Mouse (Mus musculus) midbrain, embryonic 14.5 days (tissue): Measurements from ENCODE around the gene Mn1. TPM values are rescaled to one million over a fixed set of nuclear protein-coding genes. Genes with fewer than 3 reads are reported as not detected.

ENCODE experiments used
- ATAC-seq: fragments of 200-750 bp; cut with Nextera tagmentation; 2 replicates; pipeline ENCODE4 v1.8.0; 2017; ENCODE audit warnings: moderate number of reproducible peaks, moderate library complexity; ENCODE audit not compliant: low FRiP score, low TSS enrichment
- DNase-seq: peaks from one replicate; pipeline ENCODE4 v3.0.0-alpha.2; 2015
- H3K27ac ChIP-seq: fragments of 300-500 bp; sonication (generic); replicated peaks from 2 replicates; pipeline ENCODE4 v1.5.1; 2014; ENCODE audit warnings: mild to moderate bottlenecking, low read depth, low read length, moderate library complexity
- H3K27me3 ChIP-seq: fragments of 300-500 bp; sonication (generic); 2 replicates; pipeline ENCODE4 v1.6.1; 2014; ENCODE audit warnings: low read length, control low read depth, mixed read lengths; ENCODE audit not compliant: control insufficient read depth, insufficient read depth
- H3K36me3 ChIP-seq: fragments of 300-500 bp; sonication (generic); 2 replicates; pipeline ENCODE4 v1.6.1; 2014; ENCODE audit warnings: low read length, control low read depth; ENCODE audit not compliant: control insufficient read depth, insufficient read depth
- H3K4me1 ChIP-seq: fragments of 300-500 bp; sonication (generic); 2 replicates; pipeline ENCODE4 v1.6.1; 2014; ENCODE audit warnings: mild to moderate bottlenecking, antibody characterized with exemption, low read length, control low read depth; ENCODE audit not compliant: control insufficient read depth, insufficient read depth
- H3K4me2 ChIP-seq: fragments of 300-500 bp; sonication (generic); 2 replicates; pipeline ENCODE4 v1.6.1; 2014; ENCODE audit warnings: mild to moderate bottlenecking, low read length, moderate library complexity
- H3K4me3 ChIP-seq: fragments of 300-500 bp; sonication (generic); replicated peaks from 2 replicates; pipeline ENCODE4 v1.5.1; 2014; ENCODE audit warnings: low read depth, low read length
- H3K9ac ChIP-seq: fragments of 300-500 bp; sonication (generic); replicated peaks from 2 replicates; pipeline ENCODE4 v1.6.1; 2014; ENCODE audit warnings: mild to moderate bottlenecking, low read length, moderate library complexity
- H3K9me3 ChIP-seq: fragments of 300-500 bp; sonication (generic); 2 replicates; pipeline ENCODE4 v1.6.1; 2016; ENCODE audit warnings: low read length, control low read depth, mixed read lengths; ENCODE audit not compliant: control insufficient read depth
- WGBS: fragments of 180-500 bp; shearing (Covaris S2); extraction: QIAGEN DNeasy Blood & Tissue Kit; methylation state at CpG from one replicate; pipeline ENCODE4 v1.1.7; 2014; 5-methylcytosine and 5-hydroxymethylcytosine counted together
- polyA plus RNA-seq: library from polyadenylated mRNA; unstranded; fragments of >200 nt; fragmentation: Nextera tagmentation; extraction: Ambion mirVana; gene quantifications from 2 replicates; pipeline ENCODE4 v1.2.1, GENCODE M21; 2014

Mn1 gene
- polyA plus RNA-seq, 1 experiment from 2014 or later = 69.2 TPM

DNA sequence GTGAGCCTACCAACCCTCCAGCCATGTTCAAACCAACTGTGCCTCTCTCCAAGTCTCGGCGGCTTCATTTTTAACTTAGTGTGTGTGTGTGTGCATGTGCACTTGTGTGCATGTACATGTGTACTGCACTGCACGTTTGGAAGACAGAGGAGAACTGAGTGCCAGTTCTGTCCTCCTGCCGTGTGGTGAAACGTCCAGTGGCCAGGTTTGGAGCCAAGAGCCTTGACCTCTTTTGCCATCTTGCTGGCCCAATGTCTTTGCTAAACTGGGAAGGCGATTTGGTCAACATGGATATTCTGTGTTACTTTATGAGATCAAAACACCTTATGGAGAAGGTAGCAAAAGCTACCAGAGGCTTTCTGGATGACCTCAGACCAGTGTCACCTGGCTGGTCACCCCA lies 88.1 kb downstream of the Mn1 start:
- WGBS = 95% methylated on average over 6 of the region's 6 CpGs
- Histone ChIP-seq H3K4me1 (peaks cover 11% of the 10 kb centered on the region), H3K27me3 (no peaks in the 10 kb centered on the region), H3K27ac (no peak overlapping the region), H3K9me3 (no peaks in the 10 kb centered on the region), H3K4me2 (no peak overlapping the region), H3K4me3 (no peak overlapping the region), H3K9ac (no peak overlapping the region), H3K36me3 (no peaks in the 10 kb centered on the region)
- DNase-seq = no peak
- no peak for ATAC-seq

GRCm38 (mm10) chr5:111505824-111506223 lies 88.7 kb downstream of the Mn1 start:
- H3K4me2 ChIP-seq = no peak overlapping the region
- H3K9me3 ChIP-seq = no peaks in the 10 kb centered on the region
- no peak overlapping the region for H3K27ac ChIP-seq
- H3K27me3 ChIP-seq = no peaks in the 10 kb centered on the region
- no peaks in the 10 kb centered on the region for H3K36me3 ChIP-seq
- peaks cover 15% of the 10 kb centered on the region for H3K4me1 ChIP-seq
- DNase-seq (no peak), ATAC-seq (no peak)
- no peak overlapping the region for H3K9ac ChIP-seq
- WGBS = 92% methylated on average over 6 of the region's 6 CpGs
- no peak overlapping the region for H3K4me3 ChIP-seq

GRCm38 (mm10) chr5:111506410-111506809 lies 89.2 kb downstream of the Mn1 start:
- peaks cover 16% of the 10 kb centered on the region for H3K4me1 ChIP-seq
- H3K9me3 ChIP-seq = no peaks in the 10 kb centered on the region
- DNase-seq (no peak), ATAC-seq (no peak)
- H3K36me3 ChIP-seq = no peaks in the 10 kb centered on the region
- H3K4me3 ChIP-seq = no peak overlapping the region
- no peak overlapping the region for H3K27ac ChIP-seq
- 50% methylated on average over 12 of the region's 12 CpGs for WGBS
- no peak overlapping the region for H3K4me2 ChIP-seq
- no peak overlapping the region for H3K9ac ChIP-seq
- H3K27me3 ChIP-seq = no peaks in the 10 kb centered on the region

Other genes starting within 250 kb of the Mn1 start
- 77.6 and 104 TPM in 2 replicates for gene Pitpnb, start 86.6 kb upstream of the Mn1 start, polyA plus RNA-seq